Mouse (Mus musculus) CD4-positive, CD25-positive, alpha-beta regulatory T cell, adult 4 months (primary cell): ENCODE data around the gene Sufu. TPM values are rescaled to one million over a fixed set of nuclear protein-coding genes. Genes with fewer than 3 reads are reported as not detected.

ENCODE experiments used
- ATAC-seq: one replicate; pipeline ENCODE4 v1.8.0; 2017
- polyA plus RNA-seq, 2 experiments: library from polyadenylated mRNA; unstranded; fragments of 100-300 nt; shearing (Covaris generic); gene quantifications; one replicate each; pipeline ENCODE4 v1.2.1; 2017

Sufu gene
- polyA plus RNA-seq, 2 experiments from 2014 or later = 10.2 to 11.6 TPM

- ATAC-seq = no peak
Observed at GRCm38 (mm10) chr19:46517529-46518351, 121.0 kb downstream of the Sufu start.

- peak; percentile 71 for ATAC-seq
Observed at GRCm38 (mm10) chr19:46518352-46518787, 121.7 kb downstream of the Sufu start.

GRCm38 (mm10) chr19:46518828-46519621 lies 122.3 kb downstream of the Sufu start:
- ATAC-seq = no peak

GRCm38 (mm10) chr19:46521698-46522097 lies 125.0 kb downstream of the Sufu start:
- no peak for ATAC-seq

- ATAC-seq = no peak
Observed at GRCm38 (mm10) chr19:46522433-46523044, 125.8 kb downstream of the Sufu start.

GRCm38 (mm10) chr19:46523131-46523479 lies 126.4 kb downstream of the Sufu start:
- no peak for ATAC-seq

GRCm38 (mm10) chr19:46523480-46524151 lies 126.9 kb downstream of the Sufu start:
- no peak for ATAC-seq

- ATAC-seq = peak; percentile 31
Observed at GRCm38 (mm10) chr19:46524152-46524544, 127.5 kb downstream of the Sufu start.

GRCm38 (mm10) chr19:46524601-46525321 lies 128.1 kb downstream of the Sufu start:
- ATAC-seq = no peak

GRCm38 (mm10) chr19:46525691-46526631 lies 129.3 kb downstream of the Sufu start:
- no peak for ATAC-seq

GRCm38 (mm10) chr19:46527632-46528528 lies 131.2 kb downstream of the Sufu start:
- no peak for ATAC-seq

- peak; percentile 50 for ATAC-seq
Observed at GRCm38 (mm10) chr19:46528529-46529213, 132.0 kb downstream of the Sufu start.

- ATAC-seq = no peak
Observed at GRCm38 (mm10) chr19:46529601-46530448, 133.1 kb downstream of the Sufu start.

GRCm38 (mm10) chr19:46530449-46530990 lies 133.8 kb downstream of the Sufu start:
- no peak for ATAC-seq

GRCm38 (mm10) chr19:46531071-46532030 lies 134.7 kb downstream of the Sufu start:
- ATAC-seq = no peak

GRCm38 (mm10) chr19:46532031-46532688 lies 135.5 kb downstream of the Sufu start:
- no peak for ATAC-seq
